Mouse (Mus musculus): Measurements from ENCODE around the gene Rimklb.

GRCm38 (mm10) chr6:122532883-122533302 lies 34.3 kb upstream of the Rimklb start:
- no peak for TF ChIP-seq CTCF (IDR thresholded peaks at IDR 0.05; ENCODE audit: insufficient read depth, low read depth, low read length)
- no peak for TF ChIP-seq POLR2A (IDR thresholded peaks at IDR 0.05; ENCODE audit: insufficient read depth, low read depth, low read length)
